Mouse (Mus musculus) olfactory bulb, adult 2 months (tissue): ENCODE measurements around the gene Tfcp2.

Experiments used
- CTCF ChIP-seq: fragments of 200-500 bp; IDR thresholded peaks from 2 replicates; pipeline ENCODE4 v1.5.1; 2012; ENCODE audit warnings: low read depth, mild to moderate bottlenecking, low read length, moderate library complexity; ENCODE audit not compliant: insufficient read depth
- POLR2A ChIP-seq: fragments of 200-500 bp; IDR thresholded peaks from 2 replicates; pipeline ENCODE4 v1.6.1; 2012; ENCODE audit warnings: mild to moderate bottlenecking, low read depth, low read length, moderate library complexity; ENCODE audit not compliant: insufficient read depth

DNA sequence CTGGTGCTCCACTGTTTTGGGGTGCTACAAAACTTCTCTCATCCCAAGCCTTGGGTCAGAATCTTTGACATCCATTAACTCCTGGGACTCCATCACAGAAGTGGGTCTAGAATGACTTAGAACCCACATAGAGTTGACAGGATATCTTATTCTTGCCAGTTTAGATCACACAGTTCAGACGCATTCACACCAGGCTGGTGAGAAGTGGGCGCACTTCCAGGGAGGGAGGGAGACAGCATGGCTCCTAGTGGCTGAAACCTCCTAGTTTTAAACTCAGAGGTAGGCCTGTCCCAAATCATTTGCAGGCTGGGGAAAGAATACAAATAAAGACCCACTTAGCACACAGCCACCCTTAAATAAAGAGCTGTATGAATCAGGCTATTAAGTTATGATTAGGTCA, 22.6 kb upstream of the Tfcp2 start:
- no peak for TF ChIP-seq POLR2A
- TF ChIP-seq CTCF, result no peak
